Mouse (Mus musculus): ENCODE data around the gene Tac1. TPM values are rescaled to one million over a fixed set of nuclear protein-coding genes. Genes with fewer than 3 reads are reported as not detected.
"Not testable (repeated sequence)": the region's sequence is repeated elsewhere in the genome, so short reads cannot be mapped to it uniquely, and the experiment has no call there.

Tac1 gene
- total RNA-seq (2021): 1 to 10 TPM; 1.1 to 1.3 TPM
- long read RNA-seq, experiment 1: 0 reads
- long read RNA-seq, experiment 2, partial matches to known transcripts: 0 of 1 reads
- long read RNA-seq, experiment 2, other reads (novel, unspliced or antisense): 0 of 1 reads

- DNase-seq (ENCODE audit: low spot score in 2 of 2): no peak
Observed at GRCm38 (mm10) chr6:7554829-7555391, at the start of gene Tac1. TSS of gene Tac1 (plus strand) at chr6:7554879.

- DNase-seq (ENCODE audit: low spot score in 2 of 2): not testable (repeated sequence)
Observed at GRCm38 (mm10) chr6:7543511-7543910, 11.2 kb upstream of the Tac1 start.

- no peak for DNase-seq (ENCODE audit: low spot score in 2 of 2)
Observed at GRCm38 (mm10) chr6:7555688-7556476, 1.2 kb downstream of the Tac1 start.

- DNase-seq (ENCODE audit: low spot score in 2 of 2): no peak
Observed at GRCm38 (mm10) chr6:7558164-7558563, 3.5 kb downstream of the Tac1 start.

- no peak for DNase-seq (ENCODE audit: low spot score in 2 of 2)
Observed at GRCm38 (mm10) chr6:7562524-7562923, 7.8 kb downstream of the Tac1 start.

- DNase-seq (ENCODE audit: low spot score in 2 of 2): no peak
Observed at GRCm38 (mm10) chr6:7564537-7564936, 9.9 kb downstream of the Tac1 start.

GRCm38 (mm10) chr6:7571144-7571543, 16.5 kb downstream of the Tac1 start:
- DNase-seq (ENCODE audit: low spot score in 2 of 2): no peak

- no peak for DNase-seq (ENCODE audit: low spot score in 2 of 2)
Observed at GRCm38 (mm10) chr6:7578031-7578430, 23.4 kb downstream of the Tac1 start.

- no peak for DNase-seq (ENCODE audit: low spot score in 2 of 2)
Observed at GRCm38 (mm10) chr6:7594445-7594844, 39.8 kb downstream of the Tac1 start.

- no peak for DNase-seq (ENCODE audit: low spot score in 2 of 2)
Observed at GRCm38 (mm10) chr6:7598416-7598815, 43.7 kb downstream of the Tac1 start.

GRCm38 (mm10) chr6:7600228-7600627, 45.5 kb downstream of the Tac1 start:
- DNase-seq (ENCODE audit: low spot score in 2 of 2): no peak

GRCm38 (mm10) chr6:7601353-7602094, 46.8 kb downstream of the Tac1 start:
- no peak for DNase-seq (ENCODE audit: low spot score in 2 of 2)

- DNase-seq (ENCODE audit: low spot score in 2 of 2): not testable (repeated sequence)
Observed at GRCm38 (mm10) chr6:7613676-7614075, 59.0 kb downstream of the Tac1 start.

Other genes with a start within 250 kb of the Tac1 start
- 10 to 100 TPM; 29.9 to 34.2 TPM for gene Asns, start 138.4 kb downstream of the Tac1 start, total RNA-seq (2021)